Mouse (Mus musculus): ENCODE results near the gene Tns1. TPM values are rescaled to one million over a fixed set of nuclear protein-coding genes. Genes with fewer than 3 reads are reported as not detected.

Gene Tns1
- total and polyA plus RNA-seq, 2 experiments: 17.9 to 47.9 TPM

GRCm38 (mm10) chr1:73962668-73963371 lies 161.4 kb downstream of the Tns1 start:
- peak; percentile 40 for DNase-seq (ENCODE audit: extremely low read depth, low read depth, low spot score)
- H3K4me3 ChIP-seq (ENCODE audit: insufficient read depth, low read depth, low read length): 0 out of 2 replicates have a peak overlapping the region, but pooled peaks have one; percentile 0
- H3K4me1 ChIP-seq (ENCODE audit: control insufficient read depth, insufficient read depth, low read length): no peaks in the 10 kb centered on the region
- no peak overlapping the region for H3K9ac ChIP-seq (ENCODE audit: low read depth, low read length)
- H3K36me3 ChIP-seq (ENCODE audit: control insufficient read depth, insufficient read depth, low read length): no peaks in the 10 kb centered on the region; the same call in 1 of the 2 replicates
- no peak for TF ChIP-seq CTCF (IDR thresholded peaks at IDR 0.05; ENCODE audit: low read depth, low read length)
- TF ChIP-seq POLR2A (IDR thresholded peaks at IDR 0.05; ENCODE audit: extremely low read depth, insufficient read depth, low read length): no peak
- WGBS: 63% methylated on average over 12 of the region's 12 CpGs
- H3K79me2 ChIP-seq (ENCODE audit: control insufficient read depth, insufficient read depth, low read length): no peaks in the 10 kb centered on the region
- peak overlapping the region; percentile 19 for H3K27ac ChIP-seq (replicated peaks; ENCODE audit: insufficient read depth, low read depth, low read length)
- no peaks in the 10 kb centered on the region for H3K27me3 ChIP-seq (ENCODE audit: control insufficient read depth, insufficient read depth, low read length)

- Histone ChIP-seq H3K79me2 (ENCODE audit: control insufficient read depth, insufficient read depth, low read length) (no peaks in the 10 kb centered on the region), H3K27ac (replicated peaks; ENCODE audit: insufficient read depth, low read depth, low read length) (no peak overlapping the region), H3K36me3 (ENCODE audit: control insufficient read depth, insufficient read depth, low read length) (no peaks in the 10 kb centered on the region; the same call in 1 of the 2 replicates), H3K4me1 (ENCODE audit: control insufficient read depth, insufficient read depth, low read length) (no peaks in the 10 kb centered on the region), H3K9ac (ENCODE audit: low read depth, low read length) (no peak overlapping the region), H3K4me3 (ENCODE audit: insufficient read depth, low read depth, low read length) (no peak overlapping the region), H3K27me3 (ENCODE audit: control insufficient read depth, insufficient read depth, low read length) (no peaks in the 10 kb centered on the region)
- no peak for TF ChIP-seq POLR2A (IDR thresholded peaks at IDR 0.05; ENCODE audit: extremely low read depth, insufficient read depth, low read length)
- TF ChIP-seq CTCF (IDR thresholded peaks at IDR 0.05; ENCODE audit: low read depth, low read length): no peak
- no peak for DNase-seq (ENCODE audit: extremely low read depth, low read depth, low spot score)
- 78% methylated on average over 5 of the region's 5 CpGs for WGBS
These were observed 162.2 kb downstream of the Tns1 start for GRCm38 (mm10) chr1:73962049-73962448.

- no peak overlapping the region for H3K4me3 ChIP-seq (ENCODE audit: insufficient read depth, low read depth, low read length)
- no peaks in the 10 kb centered on the region; the same call in 1 of the 2 replicates for H3K36me3 ChIP-seq (ENCODE audit: control insufficient read depth, insufficient read depth, low read length)
- no peaks in the 10 kb centered on the region; the same call in 1 of the 2 replicates for H3K4me1 ChIP-seq (ENCODE audit: control insufficient read depth, insufficient read depth, low read length)
- TF ChIP-seq CTCF (IDR thresholded peaks at IDR 0.05; ENCODE audit: low read depth, low read length) (no peak), POLR2A (IDR thresholded peaks at IDR 0.05; ENCODE audit: extremely low read depth, insufficient read depth, low read length) (no peak)
- DNase-seq (ENCODE audit: extremely low read depth, low read depth, low spot score): no peak
- 85% methylated on average over 10 of the region's 10 CpGs for WGBS
- H3K9ac ChIP-seq (ENCODE audit: low read depth, low read length): no peak overlapping the region
- no peaks in the 10 kb centered on the region for H3K27me3 ChIP-seq (ENCODE audit: control insufficient read depth, insufficient read depth, low read length)
- H3K27ac ChIP-seq (replicated peaks; ENCODE audit: insufficient read depth, low read depth, low read length): no peak overlapping the region
- H3K79me2 ChIP-seq (ENCODE audit: control insufficient read depth, insufficient read depth, low read length): no peaks in the 10 kb centered on the region
These were observed 164.5 kb downstream of the Tns1 start for GRCm38 (mm10) chr1:73959758-73960157.

- no peaks in the 10 kb centered on the region; the same call in 1 of the 2 replicates for H3K36me3 ChIP-seq (ENCODE audit: control insufficient read depth, insufficient read depth, low read length)
- TF ChIP-seq CTCF (IDR thresholded peaks at IDR 0.05; ENCODE audit: low read depth, low read length) (no peak), POLR2A (IDR thresholded peaks at IDR 0.05; ENCODE audit: extremely low read depth, insufficient read depth, low read length) (no peak)
- WGBS: 91% methylated on average over 6 of the region's 6 CpGs
- H3K79me2 ChIP-seq (ENCODE audit: control insufficient read depth, insufficient read depth, low read length): no peaks in the 10 kb centered on the region
- H3K4me1 ChIP-seq (ENCODE audit: control insufficient read depth, insufficient read depth, low read length): no peaks in the 10 kb centered on the region; the same call in 1 of the 2 replicates
- H3K27me3 ChIP-seq (ENCODE audit: control insufficient read depth, insufficient read depth, low read length): no peaks in the 10 kb centered on the region
- H3K9ac ChIP-seq (ENCODE audit: low read depth, low read length): no peak overlapping the region
- DNase-seq (ENCODE audit: extremely low read depth, low read depth, low spot score): no peak
- H3K4me3 ChIP-seq (ENCODE audit: insufficient read depth, low read depth, low read length): no peak overlapping the region
- no peak overlapping the region for H3K27ac ChIP-seq (replicated peaks; ENCODE audit: insufficient read depth, low read depth, low read length)
These were observed 164.9 kb downstream of the Tns1 start for GRCm38 (mm10) chr1:73959344-73959743.

GRCm38 (mm10) chr1:73958210-73958983 lies 165.9 kb downstream of the Tns1 start:
- Histone ChIP-seq H3K27me3 (ENCODE audit: control insufficient read depth, insufficient read depth, low read length) (no peaks in the 10 kb centered on the region), H3K79me2 (ENCODE audit: control insufficient read depth, insufficient read depth, low read length) (no peaks in the 10 kb centered on the region), H3K27ac (replicated peaks; ENCODE audit: insufficient read depth, low read depth, low read length) (no peak overlapping the region), H3K36me3 (ENCODE audit: control insufficient read depth, insufficient read depth, low read length) (peaks cover 4% of the 10 kb centered on the region; the same call in 1 of the 2 replicates), H3K4me1 (ENCODE audit: control insufficient read depth, insufficient read depth, low read length) (no peaks in the 10 kb centered on the region; the same call in 1 of the 2 replicates), H3K4me3 (ENCODE audit: insufficient read depth, low read depth, low read length) (no peak overlapping the region), H3K9ac (ENCODE audit: low read depth, low read length) (no peak overlapping the region)
- 74% methylated on average over 9 of the region's 9 CpGs for WGBS
- TF ChIP-seq CTCF (IDR thresholded peaks at IDR 0.05; ENCODE audit: low read depth, low read length): no peak
- no peak for TF ChIP-seq POLR2A (IDR thresholded peaks at IDR 0.05; ENCODE audit: extremely low read depth, insufficient read depth, low read length)
- DNase-seq (ENCODE audit: extremely low read depth, low read depth, low spot score): no peak

Data from liver, adult 2 months (tissue).